Mouse (Mus musculus): ENCODE measurements around the gene Klhdc10. TPM values are rescaled to one million over a fixed set of nuclear protein-coding genes. Genes with fewer than 3 reads are reported as not detected.
"Not testable (repeated sequence)": the region's sequence is repeated elsewhere in the genome, so short reads cannot be mapped to it uniquely, and the experiment has no call there.

Gene Klhdc10
- polyA plus RNA-seq, 1 experiment from 2014 or later, result 8.2 TPM

GRCm38 (mm10) chr6:30372627-30373369, 28.9 kb upstream of the Klhdc10 start:
- H3K9ac ChIP-seq, result no peak overlapping the region
- ATAC-seq (ENCODE audit: low read depth), result no peak
- no peak for DNase-seq
- H3K9me3 ChIP-seq (replicated peaks), result no peaks in the 10 kb centered on the region
- no peak overlapping the region for H3K27ac ChIP-seq
- H3K27me3 ChIP-seq, result no peaks in the 10 kb centered on the region
- 85% methylated on average over 17 of the region's 17 CpGs for WGBS (ENCODE audit: insufficient replicate concordance)
- H3K4me1 ChIP-seq (replicated peaks), result no peaks in the 10 kb centered on the region
- H3K4me3 ChIP-seq (replicated peaks), result no peak overlapping the region
- peaks cover 95% of the 10 kb centered on the region for H3K36me3 ChIP-seq
- no peak overlapping the region for H3K4me2 ChIP-seq

GRCm38 (mm10) chr6:30374731-30375510, 26.7 kb upstream of the Klhdc10 start:
- no peak overlapping the region for H3K9ac ChIP-seq

GRCm38 (mm10) chr6:30375791-30376190, 25.9 kb upstream of the Klhdc10 start:
- ATAC-seq (ENCODE audit: low read depth) (no peak), DNase-seq (no peak)
- Histone ChIP-seq H3K4me2 (no peak overlapping the region), H3K4me1 (replicated peaks) (no peaks in the 10 kb centered on the region), H3K9ac (no peak overlapping the region), H3K27me3 (no peaks in the 10 kb centered on the region), H3K9me3 (replicated peaks) (no peaks in the 10 kb centered on the region), H3K4me3 (replicated peaks) (no peak overlapping the region), H3K36me3 (peaks cover 89% of the 10 kb centered on the region), H3K27ac (no peak overlapping the region)
- WGBS (ENCODE audit: insufficient replicate concordance), result 62% methylated on average over 1 of the region's 1 CpGs

More at GRCm38 (mm10) chr6:30374731-30375510, 26.7 kb upstream of the Klhdc10 start:
- ATAC-seq (ENCODE audit: low read depth) (no peak), DNase-seq (no peak)
- H3K36me3 ChIP-seq, result peaks cover 89% of the 10 kb centered on the region
- no peaks in the 10 kb centered on the region for H3K27me3 ChIP-seq
- no peak overlapping the region for H3K4me2 ChIP-seq
- WGBS (ENCODE audit: insufficient replicate concordance), result 85% methylated on average over 16 of the region's 16 CpGs
- no peaks in the 10 kb centered on the region for H3K9me3 ChIP-seq (replicated peaks)
- no peak overlapping the region for H3K27ac ChIP-seq
- H3K4me1 ChIP-seq (replicated peaks), result no peaks in the 10 kb centered on the region
- no peak overlapping the region for H3K4me3 ChIP-seq (replicated peaks)

GRCm38 (mm10) chr6:30381116-30381515, 20.6 kb upstream of the Klhdc10 start:
- 69% methylated on average over 3 of the region's 3 CpGs for WGBS (ENCODE audit: insufficient replicate concordance)
- Histone ChIP-seq H3K27ac (no peak overlapping the region), H3K9ac (no peak overlapping the region), H3K36me3 (peaks cover 86% of the 10 kb centered on the region), H3K4me3 (replicated peaks) (no peak overlapping the region), H3K4me2 (no peak overlapping the region), H3K27me3 (no peaks in the 10 kb centered on the region), H3K4me1 (replicated peaks) (0 out of 2 replicates have a peak, but pooled peaks cover 4% of the 10 kb centered on the region), H3K9me3 (replicated peaks) (no peaks in the 10 kb centered on the region)
- no peak for DNase-seq
- no peak for ATAC-seq (ENCODE audit: low read depth)

GRCm38 (mm10) chr6:30390271-30390670, 11.4 kb upstream of the Klhdc10 start:
- Histone ChIP-seq H3K4me1 (replicated peaks) (peaks cover 12% of the 10 kb centered on the region), H3K4me2 (peak overlapping the region; percentile 70), H3K9ac (peak overlapping the region; percentile 85), H3K4me3 (replicated peaks) (peak overlapping the region; percentile 83), H3K36me3 (peaks cover 20% of the 10 kb centered on the region)
- WGBS (ENCODE audit: insufficient replicate concordance), result 14% methylated on average over 4 of the region's 4 CpGs
- DNase-seq; ATAC-seq (ENCODE audit: low read depth); H3K9me3 ChIP-seq (replicated peaks); H3K27me3 ChIP-seq; H3K27ac ChIP-seq: not testable (repeated sequence)

GRCm38 (mm10) chr6:30390714-30391697, 10.7 kb upstream of the Klhdc10 start, which contains the start of gene Zc3hc1:
Zc3hc1 (minus strand) TSS chr6:30391028.
- 9% methylated on average over 33 of the region's 33 CpGs for WGBS (ENCODE audit: insufficient replicate concordance)
- peak; percentile 85 for ATAC-seq (ENCODE audit: low read depth)
- peak; percentile 80 for DNase-seq
- H3K9ac ChIP-seq, result peak within 1 kb of the TSS; percentile 85
- peak within 1 kb of the TSS; percentile 56 for H3K27ac ChIP-seq
- H3K9me3 ChIP-seq (replicated peaks), result no peaks in the 10 kb centered on the region
- H3K4me3 ChIP-seq (replicated peaks), result peak within 1 kb of the TSS; percentile 83
- peaks cover 12% of the 10 kb centered on the region for H3K4me1 ChIP-seq (replicated peaks)
- no peaks in the 10 kb centered on the region for H3K27me3 ChIP-seq
- H3K36me3 ChIP-seq, result peaks cover 14% of the 10 kb centered on the region
- H3K4me2 ChIP-seq, result peak within 1 kb of the TSS; percentile 70

GRCm38 (mm10) chr6:30391996-30392395, 9.7 kb upstream of the Klhdc10 start:
- no peak overlapping the region for H3K27ac ChIP-seq
- no peaks in the 10 kb centered on the region for H3K9me3 ChIP-seq (replicated peaks)
- 79% methylated on average over 7 of the region's 7 CpGs for WGBS (ENCODE audit: insufficient replicate concordance)
- no peak overlapping the region for H3K4me2 ChIP-seq
- no peak for ATAC-seq (ENCODE audit: low read depth)
- peaks cover 4% of the 10 kb centered on the region for H3K36me3 ChIP-seq
- H3K4me3 ChIP-seq (replicated peaks), result no peak overlapping the region
- no peaks in the 10 kb centered on the region for H3K27me3 ChIP-seq
- H3K4me1 ChIP-seq (replicated peaks), result peaks cover 12% of the 10 kb centered on the region
- no peak for DNase-seq
- H3K9ac ChIP-seq, result no peak overlapping the region

- ATAC-seq (ENCODE audit: low read depth) (no peak), DNase-seq (no peak)
- 72% methylated on average over 5 of the region's 5 CpGs for WGBS (ENCODE audit: insufficient replicate concordance)
- Histone ChIP-seq H3K4me2 (peak overlapping the region; percentile 78; the same call in 1 of the 2 replicates), H3K4me1 (replicated peaks) (peaks cover 20% of the 10 kb centered on the region), H3K9ac (no peak overlapping the region), H3K9me3 (replicated peaks) (no peaks in the 10 kb centered on the region), H3K27ac (peak overlapping the region; percentile 15; the same call in 1 of the 2 replicates), H3K4me3 (replicated peaks) (no peak overlapping the region), H3K27me3 (no peaks in the 10 kb centered on the region), H3K36me3 (no peaks in the 10 kb centered on the region)
Observed at GRCm38 (mm10) chr6:30400146-30400545, 1.5 kb upstream of the Klhdc10 start.

GRCm38 (mm10) chr6:30400716-30401115, 952 bp upstream of the Klhdc10 start:
- H3K36me3 ChIP-seq, result no peaks in the 10 kb centered on the region
- 9% methylated on average over 7 of the region's 7 CpGs for WGBS (ENCODE audit: insufficient replicate concordance)
- H3K4me3 ChIP-seq (replicated peaks), result peak overlapping the region; percentile 96
- H3K4me1 ChIP-seq (replicated peaks), result peaks cover 22% of the 10 kb centered on the region
- peak overlapping the region; percentile 83; the same call in 1 of the 2 replicates for H3K27ac ChIP-seq
- H3K9me3 ChIP-seq (replicated peaks), result no peaks in the 10 kb centered on the region
- peak overlapping the region; percentile 78 for H3K4me2 ChIP-seq
- H3K27me3 ChIP-seq, result no peaks in the 10 kb centered on the region
- H3K9ac ChIP-seq, result peak overlapping the region; percentile 96
- DNase-seq, result no peak
- ATAC-seq (ENCODE audit: low read depth), result no peak

- peak overlapping the region; percentile 96 for H3K4me3 ChIP-seq (replicated peaks)
- WGBS (ENCODE audit: insufficient replicate concordance), result 1% methylated on average over 29 of the region's 29 CpGs
- H3K4me2 ChIP-seq, result peak overlapping the region; percentile 78
- no peak for DNase-seq
- peaks cover 25% of the 10 kb centered on the region for H3K4me1 ChIP-seq (replicated peaks)
- peak overlapping the region; percentile 88 for H3K27ac ChIP-seq
- H3K27me3 ChIP-seq, result no peaks in the 10 kb centered on the region
- H3K9ac ChIP-seq, result peak overlapping the region; percentile 96
- no peaks in the 10 kb centered on the region for H3K9me3 ChIP-seq (replicated peaks)
- no peaks in the 10 kb centered on the region for H3K36me3 ChIP-seq
- ATAC-seq (ENCODE audit: low read depth), result peak; percentile 53
Observed at GRCm38 (mm10) chr6:30402091-30402491, 423 bp downstream of the Klhdc10 start.
